Mouse (Mus musculus) erythroblast, embryonic 14.5 days (primary cell): ENCODE results near the gene Ddah2. TPM values are rescaled to one million over a fixed set of nuclear protein-coding genes. Genes with fewer than 3 reads are reported as not detected.
"Not testable (repeated sequence)": the region's sequence is repeated elsewhere in the genome, so short reads cannot be mapped to it uniquely, and the experiment has no call there.

Experiments used
- H3K27me3 ChIP-seq: 2 replicates; pipeline ENCODE4 v1.6.1; 2012; ENCODE audit warnings: inconsistent platforms; ENCODE audit not compliant: control insufficient read depth
- H3K36me3 ChIP-seq: 2 replicates; pipeline ENCODE4 v1.6.1; 2012; ENCODE audit warnings: mild to moderate bottlenecking, inconsistent platforms; ENCODE audit not compliant: control insufficient read depth
- H3K4me1 ChIP-seq: 2 replicates; pipeline ENCODE4 v1.6.1; 2012; ENCODE audit warnings: inconsistent platforms; ENCODE audit not compliant: control insufficient read depth
- H3K4me3 ChIP-seq: replicated peaks from 2 replicates; pipeline ENCODE3; 2012; ENCODE audit warnings: moderate library complexity, mild to moderate bottlenecking, inconsistent platforms
- H3K9me3 ChIP-seq: 2 replicates; pipeline ENCODE4 v1.6.1; 2012; ENCODE audit warnings: low read length, inconsistent platforms, mixed read lengths; ENCODE audit not compliant: control insufficient read depth
- GATA1 ChIP-seq: IDR thresholded peaks from 2 replicates; pipeline ENCODE4 v1.6.1; 2012; ENCODE audit warnings: low read length, inconsistent platforms, mixed read lengths
- TAL1 ChIP-seq: IDR thresholded peaks from 3 replicates; pipeline ENCODE4 v1.6.1; 2012; ENCODE audit warnings: low read length, inconsistent platforms, mixed read lengths
- polyA plus RNA-seq: library from polyadenylated mRNA; stranded (reverse); fragments of >175 nt; gene quantifications from 2 replicates; pipeline ENCODE4 v1.2.3, GENCODE M21; 2012

Gene Ddah2
- polyA plus RNA-seq, 1 experiment: 0.78 TPM

GRCm38 (mm10) chr17:35024691-35025488 is 33.9 kb upstream of the Ddah2 start:
- no peak for TF ChIP-seq TAL1
- TF ChIP-seq GATA1: no peak
- Histone ChIP-seq H3K27me3 (peaks cover 2% of the 10 kb centered on the region; the same call in 1 of the 2 replicates), H3K4me1 (peaks cover 63% of the 10 kb centered on the region), H3K9me3 (no peaks in the 10 kb centered on the region), H3K4me3 (no peak overlapping the region), H3K36me3 (no peaks in the 10 kb centered on the region)

- Histone ChIP-seq H3K27me3 (peaks cover 2% of the 10 kb centered on the region; the same call in 1 of the 2 replicates), H3K4me1 (peaks cover 60% of the 10 kb centered on the region), H3K4me3 (no peak overlapping the region), H3K9me3 (no peaks in the 10 kb centered on the region), H3K36me3 (no peaks in the 10 kb centered on the region; the same call in 1 of the 2 replicates)
- TF ChIP-seq GATA1: no peak
- TF ChIP-seq TAL1: no peak
Measured at GRCm38 (mm10) chr17:35026206-35026605, 32.6 kb upstream of the Ddah2 start.

- Histone ChIP-seq H3K4me1 (peaks cover 60% of the 10 kb centered on the region), H3K27me3 (peaks cover 2% of the 10 kb centered on the region; the same call in 1 of the 2 replicates), H3K9me3 (no peaks in the 10 kb centered on the region), H3K36me3 (no peaks in the 10 kb centered on the region; the same call in 1 of the 2 replicates), H3K4me3 (no peak within 1 kb of the TSS)
- TF ChIP-seq GATA1 (no peak), TAL1 (no peak)
Measured at GRCm38 (mm10) chr17:35027277-35028068, 31.4 kb upstream of the Ddah2 start, which contains the start of gene Sapcd1. Gene Sapcd1 (minus strand): TSS chr17:35028016.

- Histone ChIP-seq H3K27me3 (peaks cover 2% of the 10 kb centered on the region; the same call in 1 of the 2 replicates), H3K4me3 (no peak overlapping the region), H3K36me3 (no peaks in the 10 kb centered on the region; the same call in 1 of the 2 replicates), H3K9me3 (no peaks in the 10 kb centered on the region), H3K4me1 (peaks cover 56% of the 10 kb centered on the region)
- TF ChIP-seq TAL1 (no peak), GATA1 (no peak)
Measured at GRCm38 (mm10) chr17:35028315-35028714, 30.5 kb upstream of the Ddah2 start.

- Histone ChIP-seq H3K4me1 (peaks cover 50% of the 10 kb centered on the region), H3K4me3 (no peak overlapping the region), H3K36me3 (no peaks in the 10 kb centered on the region; the same call in 1 of the 2 replicates), H3K9me3 (no peaks in the 10 kb centered on the region), H3K27me3 (no peaks in the 10 kb centered on the region)
- TF ChIP-seq TAL1: no peak
- TF ChIP-seq GATA1: no peak
Measured at GRCm38 (mm10) chr17:35029691-35030532, 28.9 kb upstream of the Ddah2 start.

GRCm38 (mm10) chr17:35031272-35031671 is 27.6 kb upstream of the Ddah2 start:
- no peak overlapping the region for H3K4me3 ChIP-seq
- no peaks in the 10 kb centered on the region for H3K27me3 ChIP-seq
- peaks cover 45% of the 10 kb centered on the region for H3K4me1 ChIP-seq
- TF ChIP-seq GATA1: no peak
- TF ChIP-seq TAL1: no peak
- H3K9me3 ChIP-seq: no peaks in the 10 kb centered on the region
- H3K36me3 ChIP-seq: no peaks in the 10 kb centered on the region; the same call in 1 of the 2 replicates

GRCm38 (mm10) chr17:35031880-35032279 is 27.0 kb upstream of the Ddah2 start:
- no peaks in the 10 kb centered on the region for H3K27me3 ChIP-seq
- peaks cover 44% of the 10 kb centered on the region for H3K4me1 ChIP-seq
- no peaks in the 10 kb centered on the region; the same call in 1 of the 2 replicates for H3K36me3 ChIP-seq
- no peak overlapping the region for H3K4me3 ChIP-seq
- no peaks in the 10 kb centered on the region for H3K9me3 ChIP-seq
- TF ChIP-seq GATA1: no peak
- no peak for TF ChIP-seq TAL1

GRCm38 (mm10) chr17:35032323-35032870 is 26.4 kb upstream of the Ddah2 start:
- Histone ChIP-seq H3K27me3 (no peaks in the 10 kb centered on the region), H3K4me1 (peaks cover 41% of the 10 kb centered on the region), H3K9me3 (no peaks in the 10 kb centered on the region), H3K4me3 (no peak overlapping the region), H3K36me3 (no peaks in the 10 kb centered on the region; the same call in 1 of the 2 replicates)
- TF ChIP-seq TAL1 (no peak), GATA1 (no peak)

GRCm38 (mm10) chr17:35033703-35034102 is 25.1 kb upstream of the Ddah2 start:
- not testable (repeated sequence) for H3K27me3 ChIP-seq, H3K9me3 ChIP-seq, H3K36me3 ChIP-seq, H3K4me3 ChIP-seq
- peaks cover 32% of the 10 kb centered on the region for H3K4me1 ChIP-seq
